Mouse (Mus musculus): ENCODE measurements around the gene Myh9. TPM values are rescaled to one million over a fixed set of nuclear protein-coding genes. Genes with fewer than 3 reads are reported as not detected.
"Not testable (repeated sequence)": the region's sequence is repeated elsewhere in the genome, so short reads cannot be mapped to it uniquely, and the experiment has no call there.

Myh9 gene
- polyA plus RNA-seq, 1 experiment: 350 TPM

DNA sequence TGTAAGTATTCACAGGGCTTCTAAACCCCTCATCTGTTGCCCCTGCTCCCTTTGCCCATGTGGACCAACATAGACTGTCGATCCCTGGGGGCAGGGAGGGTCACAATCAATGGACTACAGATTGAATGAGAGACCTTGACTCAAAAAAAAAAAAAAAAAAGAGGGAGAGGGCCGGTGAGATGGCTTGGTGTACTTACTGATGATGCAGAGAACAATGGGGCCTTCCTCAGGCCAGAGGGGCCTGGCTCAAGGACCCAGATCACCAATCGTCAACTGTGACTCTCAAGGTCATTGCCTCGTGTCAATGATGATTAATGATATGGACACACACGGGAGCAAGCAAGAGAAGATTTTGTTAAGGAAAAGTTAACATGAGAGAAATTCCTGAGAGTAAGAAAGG, 97.3 kb downstream of the Myh9 start:
- Histone ChIP-seq H3K4me1 (ENCODE audit: control insufficient read depth, insufficient read depth, low read length) (peaks cover 2% of the 10 kb centered on the region; the same call in 1 of the 2 replicates), H3K4me3 (ENCODE audit: insufficient read depth, low read depth, low read length) (no peak overlapping the region), H3K27ac (ENCODE audit: insufficient read depth, low read depth, low read length) (no peak overlapping the region)
- no peak for TF ChIP-seq POLR2A (IDR thresholded peaks at IDR 0.05; ENCODE audit: insufficient read depth, low read depth, low read length)
- no peak for TF ChIP-seq CTCF (IDR thresholded peaks at IDR 0.05; ENCODE audit: insufficient read depth, low read depth, low read length)
- 58% methylated on average over 5 of the region's 5 CpGs for WGBS

GRCm38 (mm10) chr15:77741556-77741955, 100.4 kb downstream of the Myh9 start:
- H3K4me1 ChIP-seq (ENCODE audit: control insufficient read depth, insufficient read depth, low read length): not testable (repeated sequence)
- WGBS: 64% methylated on average over 6 of the region's 6 CpGs

GRCm38 (mm10) chr15:77740511-77741297, 101.3 kb downstream of the Myh9 start:
- no peak overlapping the region for H3K4me3 ChIP-seq (ENCODE audit: insufficient read depth, low read depth, low read length)
- H3K27ac ChIP-seq (ENCODE audit: insufficient read depth, low read depth, low read length): no peak overlapping the region
- TF ChIP-seq POLR2A (IDR thresholded peaks at IDR 0.05; ENCODE audit: insufficient read depth, low read depth, low read length) (no peak), CTCF (IDR thresholded peaks at IDR 0.05; ENCODE audit: insufficient read depth, low read depth, low read length) (no peak)
- WGBS: 75% methylated on average over 9 of the region's 9 CpGs
- H3K4me1 ChIP-seq (ENCODE audit: control insufficient read depth, insufficient read depth, low read length): peaks cover 2% of the 10 kb centered on the region; the same call in 1 of the 2 replicates

More at GRCm38 (mm10) chr15:77741556-77741955, 100.4 kb downstream of the Myh9 start:
- H3K4me3 ChIP-seq (ENCODE audit: insufficient read depth, low read depth, low read length); H3K27ac ChIP-seq (ENCODE audit: insufficient read depth, low read depth, low read length): not testable (repeated sequence)

GRCm38 (mm10) chr15:77733903-77734302, 108.1 kb downstream of the Myh9 start:
- peaks cover 10% of the 10 kb centered on the region; the same call in 1 of the 2 replicates for H3K4me1 ChIP-seq (ENCODE audit: control insufficient read depth, insufficient read depth, low read length)
- H3K27ac ChIP-seq (ENCODE audit: insufficient read depth, low read depth, low read length); H3K4me3 ChIP-seq (ENCODE audit: insufficient read depth, low read depth, low read length): not testable (repeated sequence)
- 30% methylated on average over 4 of the region's 4 CpGs for WGBS

GRCm38 (mm10) chr15:77733380-77733779, 108.6 kb downstream of the Myh9 start:
- not testable (repeated sequence) for H3K27ac ChIP-seq (ENCODE audit: insufficient read depth, low read depth, low read length); H3K4me3 ChIP-seq (ENCODE audit: insufficient read depth, low read depth, low read length)
- WGBS: 37% methylated on average over 8 of the region's 8 CpGs
- H3K4me1 ChIP-seq (ENCODE audit: control insufficient read depth, insufficient read depth, low read length): peaks cover 10% of the 10 kb centered on the region; the same call in 1 of the 2 replicates

- not testable (repeated sequence) for H3K4me3 ChIP-seq (ENCODE audit: insufficient read depth, low read depth, low read length); H3K27ac ChIP-seq (ENCODE audit: insufficient read depth, low read depth, low read length)
- H3K4me1 ChIP-seq (ENCODE audit: control insufficient read depth, insufficient read depth, low read length): peaks cover 10% of the 10 kb centered on the region; the same call in 1 of the 2 replicates
- WGBS: 77% methylated on average over 10 of the region's 10 CpGs
Measured at GRCm38 (mm10) chr15:77732851-77733250, 109.1 kb downstream of the Myh9 start.

DNA sequence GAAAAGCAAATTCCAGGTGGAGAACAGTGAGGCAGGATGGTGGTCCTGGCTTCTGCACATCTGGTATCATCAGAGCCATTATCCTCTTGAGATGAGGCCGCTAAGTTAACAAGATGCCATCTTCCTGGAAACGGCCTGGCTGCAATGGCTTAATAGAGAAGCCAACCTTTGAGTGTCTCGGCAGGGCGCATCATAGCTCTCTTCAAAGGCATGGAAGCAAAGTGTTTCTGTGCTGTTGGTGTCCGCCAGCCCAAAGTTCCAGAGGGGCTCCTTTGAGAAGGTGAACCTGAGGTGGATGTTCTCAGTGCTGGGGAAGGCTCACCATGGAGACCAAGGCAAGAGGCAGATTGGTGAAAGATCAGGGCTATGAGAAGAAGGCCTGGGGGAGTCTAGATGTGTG, 110.4 kb downstream of the Myh9 start:
- TF ChIP-seq CTCF (IDR thresholded peaks at IDR 0.05; ENCODE audit: insufficient read depth, low read depth, low read length): no peak
- TF ChIP-seq POLR2A (IDR thresholded peaks at IDR 0.05; ENCODE audit: insufficient read depth, low read depth, low read length): no peak
- Histone ChIP-seq H3K4me1 (ENCODE audit: control insufficient read depth, insufficient read depth, low read length) (peaks cover 10% of the 10 kb centered on the region; the same call in 1 of the 2 replicates), H3K27ac (ENCODE audit: insufficient read depth, low read depth, low read length) (no peak overlapping the region), H3K4me3 (ENCODE audit: insufficient read depth, low read depth, low read length) (no peak overlapping the region)
- WGBS: 93% methylated on average over 5 of the region's 5 CpGs

DNA sequence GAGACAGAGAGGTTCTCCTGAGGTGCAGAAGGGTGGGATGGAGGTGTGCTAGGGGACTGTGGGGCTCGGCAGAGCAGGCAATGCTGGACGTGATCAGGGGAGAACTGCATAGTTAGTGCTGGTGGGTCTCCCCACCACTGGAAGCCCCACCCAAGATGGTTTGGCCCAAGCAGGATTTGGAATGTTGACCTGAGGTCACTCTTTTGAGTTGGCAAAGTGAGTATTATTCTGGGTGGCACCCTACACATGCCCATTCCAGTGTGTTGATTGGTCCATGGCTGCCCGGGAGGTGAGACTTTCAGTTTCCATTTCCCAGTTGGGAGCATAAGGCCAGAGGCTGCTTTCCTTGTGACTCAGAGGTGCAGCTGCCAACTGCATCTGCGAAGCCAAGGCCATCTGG, 113.2 kb downstream of the Myh9 start, which contains the start of gene Apol9b:
Apol9b (plus strand) TSS at position 301 of the 400 bp plus-strand sequence.
- 89% methylated on average over 1 of the region's 4 CpGs for WGBS
- not testable (repeated sequence) for H3K27ac ChIP-seq (ENCODE audit: insufficient read depth, low read depth, low read length); H3K4me3 ChIP-seq (ENCODE audit: insufficient read depth, low read depth, low read length); H3K4me1 ChIP-seq (ENCODE audit: control insufficient read depth, insufficient read depth, low read length)

DNA sequence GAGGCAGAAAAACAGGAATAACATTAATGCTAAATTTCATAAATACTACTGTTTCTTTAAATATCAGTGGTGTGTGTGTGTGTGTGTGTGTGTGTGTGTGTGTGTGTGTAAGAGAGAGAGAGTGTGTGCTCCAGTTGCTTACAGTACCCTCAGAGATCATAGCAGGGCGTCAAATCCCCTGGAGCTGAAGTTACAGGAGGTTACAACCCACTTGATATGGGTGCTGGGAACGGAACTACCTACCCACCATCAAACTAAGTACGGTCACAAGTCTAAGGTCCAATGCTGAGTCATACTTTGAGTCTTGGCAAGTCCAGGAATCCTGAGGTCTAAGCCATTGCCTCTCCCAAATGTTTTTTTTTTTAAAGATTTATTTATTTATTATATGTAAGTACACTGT, 114.2 kb downstream of the Myh9 start:
- not testable (repeated sequence) for H3K4me3 ChIP-seq (ENCODE audit: insufficient read depth, low read depth, low read length); H3K27ac ChIP-seq (ENCODE audit: insufficient read depth, low read depth, low read length); H3K4me1 ChIP-seq (ENCODE audit: control insufficient read depth, insufficient read depth, low read length)
- 85% methylated on average over 3 of the region's 3 CpGs for WGBS

DNA sequence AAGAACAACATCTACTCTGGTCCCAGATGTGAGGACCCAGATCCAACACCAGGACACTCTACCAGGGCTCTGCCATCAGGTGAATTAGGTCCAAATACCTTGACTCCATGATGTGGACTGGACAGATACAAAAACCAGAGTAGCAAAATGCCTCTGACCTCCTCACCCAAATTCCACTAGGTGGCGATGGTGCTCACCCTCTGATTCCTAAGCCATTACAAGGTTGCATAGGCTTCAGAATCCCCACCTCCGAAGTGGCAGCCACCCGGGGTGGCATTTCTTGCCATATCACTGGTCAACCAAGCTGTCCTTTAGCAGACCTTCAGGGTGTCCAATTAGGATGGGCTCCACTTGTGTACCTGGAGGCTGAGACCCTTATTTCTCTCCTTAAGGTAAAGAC, 114.8 kb downstream of the Myh9 start:
- WGBS: 5% methylated on average over 3 of the region's 3 CpGs
- not testable (repeated sequence) for H3K27ac ChIP-seq (ENCODE audit: insufficient read depth, low read depth, low read length)

GRCm38 (mm10) chr15:77725393-77726020, 116.5 kb downstream of the Myh9 start:
- not testable (repeated sequence) for H3K27ac ChIP-seq (ENCODE audit: insufficient read depth, low read depth, low read length)

More for the DNA sequence above, 114.8 kb downstream of the Myh9 start:
- H3K4me1 ChIP-seq (ENCODE audit: control insufficient read depth, insufficient read depth, low read length); H3K4me3 ChIP-seq (ENCODE audit: insufficient read depth, low read depth, low read length): not testable (repeated sequence)

DNA sequence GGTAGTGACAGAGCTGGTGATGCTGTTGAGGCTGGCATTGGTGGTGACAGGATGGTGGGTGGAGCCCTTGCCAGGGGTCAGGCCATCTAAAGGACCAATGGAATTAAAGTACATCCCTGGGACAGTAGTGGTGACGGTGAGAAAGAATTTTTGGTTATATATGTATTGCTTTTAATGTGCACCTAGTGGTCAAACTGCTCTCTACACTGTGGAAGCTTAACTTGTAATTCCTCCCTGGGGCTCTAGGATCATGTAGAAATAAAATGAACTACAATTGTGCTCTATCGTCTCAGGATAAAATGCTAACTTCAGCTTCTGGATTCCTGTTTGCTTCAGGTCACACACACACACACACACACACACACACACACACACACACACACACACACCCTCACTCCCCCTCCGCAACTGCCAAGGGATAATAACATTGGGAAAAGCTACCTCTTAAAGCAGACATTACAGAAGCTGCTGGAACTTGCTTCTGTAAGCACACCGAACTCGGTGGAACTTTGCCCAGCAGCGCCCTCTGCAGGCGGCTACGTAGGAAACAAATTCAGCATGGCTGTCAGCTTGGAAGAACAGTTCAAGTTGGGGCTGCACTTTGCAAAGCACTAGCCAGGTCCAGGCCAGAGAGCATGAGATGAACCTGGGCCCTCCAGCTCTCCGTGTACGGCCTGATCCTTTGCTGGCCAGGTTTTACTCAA, 117.6 kb downstream of the Myh9 start:
- WGBS: 24% methylated on average over 3 of the region's 10 CpGs
- H3K4me3 ChIP-seq (ENCODE audit: insufficient read depth, low read depth, low read length); H3K27ac ChIP-seq (ENCODE audit: insufficient read depth, low read depth, low read length); H3K4me1 ChIP-seq (ENCODE audit: control insufficient read depth, insufficient read depth, low read length): not testable (repeated sequence)

More at GRCm38 (mm10) chr15:77725393-77726020, 116.5 kb downstream of the Myh9 start:
- H3K4me1 ChIP-seq (ENCODE audit: control insufficient read depth, insufficient read depth, low read length); H3K4me3 ChIP-seq (ENCODE audit: insufficient read depth, low read depth, low read length): not testable (repeated sequence)
- 75% methylated on average over 6 of the region's 6 CpGs for WGBS

DNA sequence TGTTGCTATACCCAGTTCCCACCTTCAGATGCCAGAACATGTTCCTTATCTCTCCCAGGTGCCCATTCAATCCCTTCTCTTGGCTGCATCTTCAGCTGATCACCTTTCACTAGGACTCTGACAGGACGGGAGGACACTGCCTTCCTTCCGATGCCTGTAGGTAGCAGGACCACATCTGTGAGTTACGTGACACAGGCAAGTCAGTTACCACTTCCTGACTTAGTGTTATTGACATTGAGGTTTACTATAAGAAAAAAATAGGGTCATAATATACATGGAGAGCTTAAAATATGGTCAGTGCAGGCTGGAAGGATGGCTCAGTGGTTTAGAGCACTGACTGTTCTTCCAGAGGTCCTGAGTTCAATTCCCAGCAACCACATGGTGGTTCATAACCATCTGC, 120.5 kb downstream of the Myh9 start:
- H3K4me3 ChIP-seq (ENCODE audit: insufficient read depth, low read depth, low read length); H3K4me1 ChIP-seq (ENCODE audit: control insufficient read depth, insufficient read depth, low read length); H3K27ac ChIP-seq (ENCODE audit: insufficient read depth, low read depth, low read length): not testable (repeated sequence)
- no CpG with 5 or more reads among the region's 3 CpGs for WGBS

All from olfactory bulb, adult 2 months (tissue).